Mouse (Mus musculus) megakaryocyte, embryonic 14.5 days (primary cell): Measurements from ENCODE around the gene Ppib. TPM values are rescaled to one million over a fixed set of nuclear protein-coding genes. Genes with fewer than 3 reads are reported as not detected.

ENCODE experiments used
- H3K27me3 ChIP-seq: replicated peaks from 2 replicates; pipeline ENCODE3; 2012; ENCODE audit warnings: inconsistent platforms
- H3K36me3 ChIP-seq: replicated peaks from 2 replicates; pipeline ENCODE3; 2012; ENCODE audit warnings: low read length, inconsistent platforms, mixed read lengths
- H3K4me1 ChIP-seq: 2 replicates; pipeline ENCODE4 v1.6.1; 2012; ENCODE audit warnings: inconsistent platforms
- H3K4me3 ChIP-seq: replicated peaks from 2 replicates; pipeline ENCODE3; 2012; ENCODE audit warnings: moderate library complexity, mild to moderate bottlenecking, inconsistent platforms
- H3K9me3 ChIP-seq: 2 replicates; pipeline ENCODE4 v1.6.1; 2012; ENCODE audit warnings: inconsistent platforms
- FLI1 ChIP-seq: IDR thresholded peaks from 2 replicates; pipeline ENCODE4 v1.6.1; 2012; ENCODE audit warnings: low read length, inconsistent platforms, mixed read lengths
- GATA1 ChIP-seq: IDR thresholded peaks from 3 replicates; pipeline ENCODE4 v1.6.1; 2012; ENCODE audit warnings: mixed read lengths, low read length, inconsistent platforms, borderline replicate concordance
- polyA plus RNA-seq: library from polyadenylated mRNA; stranded (reverse); fragments of >175 nt; gene quantifications from 2 replicates; pipeline ENCODE4 v1.2.3, GENCODE M21; 2012; ENCODE audit warnings: low replicate concordance; ENCODE audit not compliant: insufficient read depth

Gene Ppib
- polyA plus RNA-seq, 1 experiment: 300 TPM

GRCm38 (mm10) chr9:66090593-66091244 lies 30.7 kb downstream of the Ppib start:
- H3K27me3 ChIP-seq: no peaks in the 10 kb centered on the region
- H3K36me3 ChIP-seq: peaks cover 98% of the 10 kb centered on the region
- no peak for TF ChIP-seq GATA1
- no peak for TF ChIP-seq FLI1
- H3K4me1 ChIP-seq: peaks cover 24% of the 10 kb centered on the region
- H3K4me3 ChIP-seq: no peak overlapping the region
- no peaks in the 10 kb centered on the region for H3K9me3 ChIP-seq

GRCm38 (mm10) chr9:66091327-66092231 lies 31.6 kb downstream of the Ppib start:
- no peaks in the 10 kb centered on the region for H3K9me3 ChIP-seq
- no peak overlapping the region for H3K4me3 ChIP-seq
- H3K36me3 ChIP-seq: peaks cover 98% of the 10 kb centered on the region
- peaks cover 24% of the 10 kb centered on the region for H3K4me1 ChIP-seq
- no peaks in the 10 kb centered on the region for H3K27me3 ChIP-seq
- TF ChIP-seq FLI1 (no peak), GATA1 (no peak)

GRCm38 (mm10) chr9:66092664-66093063 lies 32.6 kb downstream of the Ppib start:
- no peaks in the 10 kb centered on the region for H3K9me3 ChIP-seq
- TF ChIP-seq GATA1: no peak
- TF ChIP-seq FLI1: no peak
- no peaks in the 10 kb centered on the region for H3K27me3 ChIP-seq
- H3K4me1 ChIP-seq: peaks cover 24% of the 10 kb centered on the region
- peak overlapping the region; percentile 25 for H3K4me3 ChIP-seq
- peaks cover 99% of the 10 kb centered on the region for H3K36me3 ChIP-seq

GRCm38 (mm10) chr9:66101577-66101976 lies 41.6 kb downstream of the Ppib start:
- TF ChIP-seq FLI1 (no peak), GATA1 (no peak)
- H3K36me3 ChIP-seq: peaks cover 99% of the 10 kb centered on the region
- no peaks in the 10 kb centered on the region for H3K27me3 ChIP-seq
- no peaks in the 10 kb centered on the region for H3K9me3 ChIP-seq
- H3K4me1 ChIP-seq: peaks cover 31% of the 10 kb centered on the region
- no peak overlapping the region for H3K4me3 ChIP-seq

GRCm38 (mm10) chr9:66102668-66103067 lies 42.6 kb downstream of the Ppib start:
- TF ChIP-seq FLI1 (no peak), GATA1 (no peak)
- Histone ChIP-seq H3K27me3 (no peaks in the 10 kb centered on the region), H3K4me1 (peaks cover 36% of the 10 kb centered on the region), H3K9me3 (no peaks in the 10 kb centered on the region), H3K4me3 (no peak overlapping the region), H3K36me3 (peaks cover 99% of the 10 kb centered on the region)

GRCm38 (mm10) chr9:66104601-66105000 lies 44.6 kb downstream of the Ppib start:
- no peak overlapping the region for H3K4me3 ChIP-seq
- no peak for TF ChIP-seq GATA1
- no peak for TF ChIP-seq FLI1
- peaks cover 38% of the 10 kb centered on the region for H3K4me1 ChIP-seq
- peaks cover 98% of the 10 kb centered on the region for H3K36me3 ChIP-seq
- no peaks in the 10 kb centered on the region for H3K27me3 ChIP-seq
- no peaks in the 10 kb centered on the region for H3K9me3 ChIP-seq

- Histone ChIP-seq H3K27me3 (no peaks in the 10 kb centered on the region), H3K36me3 (peaks cover 96% of the 10 kb centered on the region), H3K4me1 (peaks cover 40% of the 10 kb centered on the region), H3K9me3 (no peaks in the 10 kb centered on the region), H3K4me3 (no peak overlapping the region)
- TF ChIP-seq FLI1: no peak
- TF ChIP-seq GATA1: no peak
Measured at GRCm38 (mm10) chr9:66105168-66105567, 45.1 kb downstream of the Ppib start.

- no peaks in the 10 kb centered on the region for H3K27me3 ChIP-seq
- TF ChIP-seq FLI1: no peak
- TF ChIP-seq GATA1: no peak
- no peaks in the 10 kb centered on the region for H3K9me3 ChIP-seq
- no peak overlapping the region for H3K4me3 ChIP-seq
- H3K4me1 ChIP-seq: peaks cover 47% of the 10 kb centered on the region
- peaks cover 83% of the 10 kb centered on the region for H3K36me3 ChIP-seq
Measured at GRCm38 (mm10) chr9:66109574-66109973, 49.6 kb downstream of the Ppib start.

- H3K4me1 ChIP-seq: peaks cover 47% of the 10 kb centered on the region
- H3K4me3 ChIP-seq: no peak overlapping the region
- TF ChIP-seq GATA1 (no peak), FLI1 (no peak)
- no peaks in the 10 kb centered on the region for H3K27me3 ChIP-seq
- H3K9me3 ChIP-seq: no peaks in the 10 kb centered on the region
- peaks cover 83% of the 10 kb centered on the region for H3K36me3 ChIP-seq
Measured at GRCm38 (mm10) chr9:66110126-66110525, 50.1 kb downstream of the Ppib start.
